Mouse (Mus musculus) liver, embryonic 16.5 days (tissue): ENCODE measurements at regions not wholly inside any gene's neighbourhood (a gene's known extent, or its start where the extent isn't known, plus 50 kb on each side); places are given as distances from the start of the nearest gene placed in this dataset.

Source experiments
- ATAC-seq: fragments of 200-750 bp; cut with Nextera tagmentation; 2 replicates; pipeline ENCODE4 v1.8.0; 2017; ENCODE audit warnings: low read depth, mild to moderate bottlenecking, moderate number of reproducible peaks, moderate library complexity
- H3K27ac ChIP-seq: fragments of 300-500 bp; sonication (generic); 2 replicates; pipeline ENCODE4 v1.5.1; 2014; ENCODE audit warnings: mild to moderate bottlenecking, low read length
- H3K27me3 ChIP-seq: fragments of 300-500 bp; sonication (generic); 2 replicates; pipeline ENCODE4 v1.6.1; 2014; ENCODE audit warnings: low read depth, low read length, mixed read lengths; ENCODE audit not compliant: control insufficient read depth, insufficient read depth
- H3K36me3 ChIP-seq: fragments of 300-500 bp; sonication (generic); 2 replicates; pipeline ENCODE4 v1.6.1; 2014; ENCODE audit warnings: mild to moderate bottlenecking; ENCODE audit not compliant: control insufficient read depth, insufficient read depth
- H3K4me1 ChIP-seq: fragments of 300-500 bp; sonication (generic); 2 replicates; pipeline ENCODE4 v1.6.1; 2014; ENCODE audit warnings: low read depth, low read length, mixed read lengths; ENCODE audit not compliant: control insufficient read depth
- H3K4me2 ChIP-seq: fragments of 300-500 bp; sonication (generic); 2 replicates; pipeline ENCODE4 v1.6.1; 2014; ENCODE audit warnings: low read depth, low read length, mixed read lengths
- H3K4me3 ChIP-seq: fragments of 300-500 bp; sonication (generic); 2 replicates; pipeline ENCODE4 v1.5.1; 2014; ENCODE audit warnings: low read depth, mild to moderate bottlenecking, low read length
- H3K9ac ChIP-seq: fragments of 300-500 bp; sonication (generic); 2 replicates; pipeline ENCODE4 v1.6.1; 2014; ENCODE audit warnings: low read depth, low read length
- H3K9me3 ChIP-seq: fragments of 300-500 bp; sonication (generic); replicated peaks from 2 replicates; pipeline ENCODE4 v1.6.1; 2016; ENCODE audit warnings: low read length; ENCODE audit not compliant: control insufficient read depth
- WGBS: fragments of 180-500 bp; shearing (Covaris S2); extraction: QIAGEN DNeasy Blood & Tissue Kit; methylation state at CpG from one replicate; pipeline ENCODE4 v1.1.7; 2014; ENCODE audit not compliant: insufficient replicate concordance; 5-methylcytosine and 5-hydroxymethylcytosine counted together

- Histone ChIP-seq H3K4me1 (no peaks in the 10 kb centered on the region), H3K9ac (no peak overlapping the region), H3K27me3 (no peaks in the 10 kb centered on the region), H3K27ac (no peak overlapping the region), H3K36me3 (no peaks in the 10 kb centered on the region), H3K4me2 (no peak overlapping the region), H3K4me3 (no peak overlapping the region), H3K9me3 (no peaks in the 10 kb centered on the region)
- WGBS: 18% methylated on average over 6 of the region's 6 CpGs
- no peak for ATAC-seq
Observed at GRCm38 (mm10) chr11:18151788-18152563, 198.3 kb upstream of the Etaa1 start.

- Histone ChIP-seq H3K9me3 (no peaks in the 10 kb centered on the region), H3K36me3 (no peaks in the 10 kb centered on the region), H3K4me2 (no peak overlapping the region), H3K9ac (no peak overlapping the region), H3K27me3 (no peaks in the 10 kb centered on the region), H3K4me3 (no peak overlapping the region), H3K4me1 (no peaks in the 10 kb centered on the region), H3K27ac (no peak overlapping the region)
- no peak for ATAC-seq
- 55% methylated on average over 4 of the region's 4 CpGs for WGBS
Observed at GRCm38 (mm10) chr11:18151369-18151768, 197.7 kb upstream of the Etaa1 start.

- Histone ChIP-seq H3K4me1 (no peaks in the 10 kb centered on the region), H3K27me3 (no peaks in the 10 kb centered on the region), H3K4me2 (no peak overlapping the region), H3K9ac (no peak overlapping the region), H3K4me3 (no peak overlapping the region), H3K36me3 (no peaks in the 10 kb centered on the region), H3K9me3 (no peaks in the 10 kb centered on the region), H3K27ac (no peak overlapping the region)
- 62% methylated on average over 5 of the region's 5 CpGs for WGBS
- ATAC-seq: no peak
Observed at GRCm38 (mm10) chr11:18127488-18127887, 173.8 kb upstream of the Etaa1 start.

- WGBS: 63% methylated on average over 6 of the region's 6 CpGs
- H3K4me3 ChIP-seq: no peak overlapping the region
Observed at GRCm38 (mm10) chr11:18123031-18123430, 169.4 kb upstream of the Etaa1 start.

GRCm38 (mm10) chr11:18122616-18123015, 168.9 kb upstream of the Etaa1 start:
- no peak overlapping the region for H3K27ac ChIP-seq
- H3K36me3 ChIP-seq: no peaks in the 10 kb centered on the region
- H3K4me3 ChIP-seq: no peak overlapping the region
- no peaks in the 10 kb centered on the region for H3K9me3 ChIP-seq
- no peaks in the 10 kb centered on the region for H3K4me1 ChIP-seq
- WGBS: 45% methylated on average over 2 of the region's 2 CpGs
- no peak for ATAC-seq
- H3K9ac ChIP-seq: no peak overlapping the region
- no peaks in the 10 kb centered on the region for H3K27me3 ChIP-seq
- no peak overlapping the region for H3K4me2 ChIP-seq

More at GRCm38 (mm10) chr11:18123031-18123430, 169.4 kb upstream of the Etaa1 start:
- no peak overlapping the region for H3K4me2 ChIP-seq
- H3K27ac ChIP-seq: no peak overlapping the region
- no peaks in the 10 kb centered on the region for H3K4me1 ChIP-seq
- H3K9ac ChIP-seq: no peak overlapping the region
- H3K36me3 ChIP-seq: no peaks in the 10 kb centered on the region
- H3K9me3 ChIP-seq: no peaks in the 10 kb centered on the region
- no peak for ATAC-seq
- no peaks in the 10 kb centered on the region for H3K27me3 ChIP-seq

- 58% methylated on average over 9 of the region's 9 CpGs for WGBS
- Histone ChIP-seq H3K4me3 (no peak overlapping the region), H3K27ac (no peak overlapping the region), H3K9me3 (no peaks in the 10 kb centered on the region), H3K27me3 (no peaks in the 10 kb centered on the region), H3K36me3 (no peaks in the 10 kb centered on the region), H3K9ac (no peak overlapping the region), H3K4me2 (no peak overlapping the region), H3K4me1 (no peaks in the 10 kb centered on the region)
- no peak for ATAC-seq
Observed at GRCm38 (mm10) chr11:18115693-18116450, 162.2 kb upstream of the Etaa1 start.

GRCm38 (mm10) chr11:18102841-18103240, 149.2 kb upstream of the Etaa1 start:
- Histone ChIP-seq H3K4me3 (no peak overlapping the region), H3K36me3 (no peaks in the 10 kb centered on the region), H3K4me1 (no peaks in the 10 kb centered on the region), H3K27ac (no peak overlapping the region), H3K4me2 (no peak overlapping the region), H3K9ac (no peak overlapping the region), H3K9me3 (no peaks in the 10 kb centered on the region), H3K27me3 (no peaks in the 10 kb centered on the region)
- 61% methylated on average over 3 of the region's 3 CpGs for WGBS
- ATAC-seq: no peak

GRCm38 (mm10) chr11:18075840-18076435, 122.3 kb upstream of the Etaa1 start:
- no peaks in the 10 kb centered on the region for H3K9me3 ChIP-seq
- WGBS: 54% methylated on average over 4 of the region's 4 CpGs
- no peaks in the 10 kb centered on the region for H3K36me3 ChIP-seq
- H3K4me2 ChIP-seq: no peak overlapping the region
- no peaks in the 10 kb centered on the region for H3K4me1 ChIP-seq
- ATAC-seq: no peak
- H3K27ac ChIP-seq: no peak overlapping the region
- H3K4me3 ChIP-seq: no peak overlapping the region
- no peaks in the 10 kb centered on the region for H3K27me3 ChIP-seq
- no peak overlapping the region for H3K9ac ChIP-seq
